Mouse (Mus musculus) stomach, postnatal 0 days (tissue): ENCODE data around the gene Dlat.

Source experiments
- CTCF ChIP-seq: IDR thresholded peaks from 2 replicates; pipeline ENCODE4 v1.5.1; 2016; ENCODE audit warnings: antibody characterized with exemption, low read depth, mild to moderate bottlenecking, moderate library complexity
- EP300 ChIP-seq: optimal IDR thresholded peaks from 2 replicates; pipeline ENCODE3; 2016; ENCODE audit warnings: antibody characterized with exemption

DNA sequence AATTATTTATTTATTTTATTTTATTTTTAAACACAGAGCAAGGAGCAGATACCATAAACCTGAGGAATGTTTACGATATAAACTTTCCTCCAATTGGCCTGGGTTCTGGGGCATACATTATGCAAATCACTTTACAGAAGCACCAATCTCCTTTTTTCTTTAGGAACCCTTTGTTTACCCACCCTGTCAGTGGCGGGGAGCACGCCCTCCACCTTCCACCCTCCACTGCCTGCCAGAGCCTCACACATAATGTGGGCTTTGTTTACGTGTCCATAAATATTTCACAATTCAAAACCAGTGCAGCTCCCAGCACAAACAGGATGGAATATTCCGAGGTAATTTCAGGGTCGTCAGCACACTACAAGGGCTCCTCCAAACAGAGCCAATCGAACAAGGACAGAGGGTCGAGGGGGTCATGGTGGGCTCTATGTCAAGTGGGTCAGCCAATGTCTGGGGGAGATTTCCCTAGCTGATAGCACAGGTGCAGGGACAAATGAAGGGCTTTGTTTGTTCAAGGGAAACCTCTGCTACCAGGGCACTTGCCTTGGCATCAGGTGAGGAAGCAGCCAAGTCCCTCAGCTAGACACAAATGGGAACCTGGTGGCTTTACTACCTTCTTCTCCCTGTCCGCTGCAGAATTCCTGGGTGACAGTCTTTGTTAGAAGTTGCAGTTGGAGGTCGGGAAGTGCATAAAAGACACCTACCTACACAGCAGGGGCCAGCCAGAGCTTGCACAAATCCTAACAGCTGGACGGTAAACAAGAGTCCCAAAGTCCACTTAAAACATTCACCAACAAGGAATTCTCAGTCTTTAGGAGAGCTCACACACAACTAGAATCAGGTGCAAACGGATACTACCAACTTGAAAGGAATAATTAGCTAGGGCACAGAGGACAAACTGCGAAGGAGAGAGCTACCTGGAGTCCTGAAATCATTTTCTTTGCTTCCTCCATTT, 33.3 kb upstream of the Dlat start:
- no peak for TF ChIP-seq EP300
- no peak for TF ChIP-seq CTCF
